Mouse (Mus musculus) urinary bladder, postnatal 36 days (tissue): ENCODE measurements around the gene Pitpnc1.

Source experiments
- DNase-seq, 2 experiments: peaks; one replicate each; pipeline ENCODE4 v3.0.0; 2022; ENCODE audit warnings: low spot score in 2 of 2, mixed read lengths in 1 of 2

Gene Pitpnc1

DNA sequence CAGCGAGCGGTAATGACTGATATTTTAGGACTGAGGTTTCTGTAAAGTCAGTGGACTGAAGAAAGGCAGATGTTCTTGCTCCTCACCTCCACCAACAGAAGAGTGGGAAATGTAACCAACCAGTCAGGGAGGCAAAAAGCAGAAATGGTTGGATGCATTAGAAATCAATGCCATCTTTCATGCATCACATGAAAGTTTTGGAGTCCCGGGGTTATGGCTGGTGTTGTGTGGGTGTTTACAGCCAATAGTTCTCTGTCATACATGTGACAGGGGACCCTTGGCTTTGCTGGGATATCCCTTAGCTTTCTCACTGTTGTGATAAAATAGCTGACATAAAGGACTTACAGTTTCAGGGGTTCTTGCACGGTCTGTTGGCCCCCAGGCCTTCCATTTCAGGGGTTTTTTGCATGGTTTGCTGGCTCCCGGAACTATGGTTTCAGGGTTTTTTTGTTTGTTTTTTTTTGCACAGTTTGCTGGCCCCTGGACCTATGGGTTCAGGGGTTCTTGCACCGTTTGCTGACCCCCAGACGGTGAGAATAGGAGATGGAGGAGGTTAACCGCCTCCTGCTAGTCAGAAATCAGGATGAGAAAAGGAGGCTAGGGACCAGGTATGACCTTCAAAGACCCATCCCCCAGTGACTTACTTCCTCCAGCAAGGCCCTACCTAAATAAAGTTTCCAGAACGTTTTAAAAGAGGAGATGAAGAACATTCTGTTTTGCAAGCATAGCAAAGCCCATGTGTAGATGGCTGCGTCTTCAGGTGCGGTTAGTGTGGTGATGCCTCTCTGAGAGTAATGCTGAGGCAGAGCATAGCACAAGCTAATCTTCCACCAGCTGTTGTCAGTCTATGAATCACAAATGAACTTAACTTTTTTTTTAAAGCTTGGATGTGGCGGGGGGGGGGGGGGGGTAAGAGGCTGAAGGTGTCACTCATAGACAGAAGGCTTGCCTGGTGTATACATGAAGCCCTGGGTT is 27.1 kb downstream of the Pitpnc1 start:
- DNase-seq: no peak

DNA sequence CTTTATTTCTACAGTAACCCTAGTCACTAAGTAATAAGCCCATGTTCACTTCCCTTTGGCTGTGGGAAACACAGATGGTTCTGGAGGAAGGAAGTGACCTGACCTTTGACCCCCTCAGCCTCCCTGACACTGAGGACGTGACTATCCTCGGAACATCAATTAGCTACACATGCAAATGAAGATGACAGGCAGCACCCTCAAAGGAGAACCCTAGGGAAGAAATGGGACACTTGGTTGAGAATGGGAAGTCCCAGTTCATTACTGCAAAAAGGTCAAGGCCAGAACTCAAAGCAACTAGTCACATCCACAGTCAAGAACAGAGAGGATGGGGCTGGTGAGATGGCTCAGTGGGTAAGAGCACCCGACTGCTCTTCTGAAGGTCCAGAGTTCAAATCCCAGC is 29.4 kb downstream of the Pitpnc1 start:
- DNase-seq: no peak

GRCm38 (mm10) chr11:107438140-107438539 is 32.4 kb downstream of the Pitpnc1 start:
- DNase-seq: no peak

DNA sequence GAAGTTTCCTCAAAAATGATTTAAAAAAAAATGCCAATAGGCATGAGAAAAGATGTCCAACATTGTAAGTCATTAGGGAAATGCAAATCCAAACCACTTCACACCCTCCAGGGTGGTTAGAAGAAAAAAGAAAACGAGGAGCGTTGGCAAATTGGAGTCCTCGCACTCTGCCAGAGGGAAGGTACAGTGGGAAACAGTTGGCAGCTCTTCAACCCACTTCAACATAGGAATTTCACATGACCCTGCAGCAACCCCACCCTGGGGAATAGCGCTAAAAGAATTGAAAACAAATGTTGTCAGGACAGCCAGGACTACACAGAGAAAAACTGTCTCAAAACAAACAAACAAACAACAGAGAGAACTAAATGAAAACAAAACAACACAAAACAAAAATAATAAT is 32.8 kb downstream of the Pitpnc1 start:
- no peak for DNase-seq

DNA sequence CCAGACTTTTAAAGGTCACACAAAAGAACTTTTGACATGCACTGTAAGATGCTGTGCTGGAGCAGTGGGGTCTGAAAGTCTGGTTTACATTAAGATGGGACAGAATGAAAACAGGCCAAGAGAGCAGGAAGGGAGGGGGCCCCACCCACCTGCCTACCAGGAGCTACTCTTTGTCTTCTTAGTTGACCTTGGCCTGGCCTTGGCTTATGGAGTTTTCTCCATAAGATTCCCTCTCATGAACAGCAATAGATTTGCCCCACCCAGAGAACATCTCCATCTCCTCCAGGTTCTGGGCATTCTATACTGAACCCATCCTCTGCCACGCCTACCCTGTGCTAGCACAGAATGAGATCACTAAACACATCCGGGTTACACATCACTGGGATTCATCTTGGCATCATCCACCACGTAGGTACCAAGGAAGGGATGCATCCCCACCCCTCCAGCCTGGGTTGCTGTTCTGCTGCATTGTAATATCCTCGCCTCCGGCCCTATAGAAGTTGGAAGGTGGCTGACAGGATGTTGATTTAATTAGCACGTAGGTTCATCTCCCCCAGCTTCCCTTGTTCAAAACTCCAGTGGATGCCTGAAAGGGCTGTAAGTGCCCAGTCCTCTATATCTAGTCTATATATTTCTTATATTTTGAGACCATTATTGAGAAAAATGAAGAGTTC is 34.6 kb downstream of the Pitpnc1 start:
- DNase-seq: no peak

GRCm38 (mm10) chr11:107431197-107431965 is 39.1 kb downstream of the Pitpnc1 start:
- no peak for DNase-seq

GRCm38 (mm10) chr11:107428011-107428410 is 42.5 kb downstream of the Pitpnc1 start:
- DNase-seq: peak; percentile 18 to 49

DNA sequence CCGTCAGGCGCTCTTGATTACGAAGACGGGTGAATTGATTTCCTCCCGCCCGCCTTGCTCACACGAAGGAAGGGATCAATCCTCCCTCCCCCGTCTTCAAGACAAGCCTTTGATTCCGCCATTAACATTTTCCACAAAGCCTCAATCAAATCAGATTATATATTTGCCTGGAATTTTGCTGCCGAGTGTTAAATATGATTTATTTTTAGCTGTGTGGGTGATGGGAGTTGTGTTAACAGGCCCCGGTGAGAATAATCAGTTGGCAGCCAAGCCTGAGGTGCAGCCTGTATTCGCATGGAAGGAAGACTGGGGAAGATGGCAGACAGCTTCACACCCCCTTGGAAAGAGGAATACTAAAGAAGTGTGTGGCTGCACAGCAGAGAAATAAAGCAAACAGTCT is 46.3 kb downstream of the Pitpnc1 start:
- DNase-seq: no peak

GRCm38 (mm10) chr11:107422356-107422754 is 48.1 kb downstream of the Pitpnc1 start:
- DNase-seq: no peak

DNA sequence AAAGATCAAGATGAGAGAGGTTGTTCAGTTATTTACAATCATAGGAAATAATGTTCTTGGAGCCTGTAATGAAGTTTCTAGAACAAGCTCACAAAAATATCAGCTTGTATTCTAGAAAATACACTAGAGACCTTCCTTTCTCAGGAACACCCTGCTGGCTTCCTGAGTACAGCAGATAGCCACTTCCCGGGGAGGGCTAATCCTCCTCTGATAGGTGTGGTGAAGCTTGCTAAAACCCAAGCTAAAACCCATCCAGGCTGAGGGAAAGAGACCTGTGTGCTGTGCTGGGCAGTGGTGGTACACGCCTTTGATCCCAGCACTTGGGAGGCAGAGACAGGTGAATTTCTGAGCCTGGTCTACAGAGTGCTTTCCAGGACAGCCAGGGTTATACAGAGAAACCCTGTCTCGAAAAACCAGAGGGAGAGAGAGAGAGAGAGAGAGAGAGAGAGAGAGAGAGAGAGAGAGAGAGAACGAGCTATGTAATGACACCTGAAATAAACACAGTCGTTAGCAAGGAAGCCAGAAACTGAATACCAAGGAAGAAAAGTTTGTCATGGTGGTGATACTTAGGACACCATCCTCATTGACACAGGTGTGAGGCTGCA is 48.6 kb downstream of the Pitpnc1 start:
- no peak for DNase-seq

- no peak for DNase-seq
Measured at GRCm38 (mm10) chr11:107419925-107420324, 50.6 kb downstream of the Pitpnc1 start.

GRCm38 (mm10) chr11:107417041-107417583 is 53.4 kb downstream of the Pitpnc1 start:
- peak; percentile 38 to 47 for DNase-seq

DNA sequence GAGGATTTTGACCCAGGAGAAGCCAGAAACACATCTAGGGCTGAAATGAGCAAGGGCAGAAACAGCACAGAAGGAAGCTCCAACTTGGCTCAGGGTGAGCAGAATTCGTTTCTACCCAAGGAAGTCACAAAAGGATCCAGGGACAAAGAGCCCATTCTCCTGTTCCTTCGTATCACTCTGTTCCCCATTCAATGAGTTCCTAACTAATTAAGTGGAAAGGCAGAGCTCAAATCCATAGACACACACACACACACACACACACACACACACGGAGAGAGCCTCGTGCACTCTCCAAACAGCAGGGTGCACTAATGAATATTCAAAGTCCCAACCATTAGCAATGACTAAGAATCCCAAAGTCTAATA is 54.0 kb downstream of the Pitpnc1 start:
- no peak for DNase-seq

- DNase-seq: no peak
Measured at GRCm38 (mm10) chr11:107415901-107416560, 54.5 kb downstream of the Pitpnc1 start.

- no peak for DNase-seq
Measured at GRCm38 (mm10) chr11:107414996-107415747, 55.3 kb downstream of the Pitpnc1 start.

GRCm38 (mm10) chr11:107413251-107413655 is 57.2 kb downstream of the Pitpnc1 start:
- DNase-seq: no peak

- DNase-seq: no peak
Measured at GRCm38 (mm10) chr11:107412128-107412527, 58.4 kb downstream of the Pitpnc1 start.

DNA sequence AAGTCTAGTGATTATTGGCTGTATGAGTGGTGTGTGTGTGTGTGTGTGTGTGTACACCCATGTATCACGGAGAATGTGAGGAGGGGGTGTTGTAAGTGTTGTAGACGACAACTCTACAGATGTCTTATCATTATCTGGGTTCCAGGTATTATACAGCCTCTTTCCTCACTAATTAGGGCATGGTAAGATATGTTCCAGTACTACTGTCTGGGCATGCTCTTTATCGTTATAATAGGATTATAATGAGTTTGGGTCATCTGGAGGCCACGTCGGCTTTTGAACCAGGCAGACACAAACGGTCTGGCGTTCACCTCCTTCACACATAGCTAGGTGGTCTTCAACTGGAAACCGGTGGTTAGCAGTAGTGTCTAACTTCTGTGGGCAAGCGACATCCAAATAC is 58.9 kb downstream of the Pitpnc1 start:
- DNase-seq: no peak

DNA sequence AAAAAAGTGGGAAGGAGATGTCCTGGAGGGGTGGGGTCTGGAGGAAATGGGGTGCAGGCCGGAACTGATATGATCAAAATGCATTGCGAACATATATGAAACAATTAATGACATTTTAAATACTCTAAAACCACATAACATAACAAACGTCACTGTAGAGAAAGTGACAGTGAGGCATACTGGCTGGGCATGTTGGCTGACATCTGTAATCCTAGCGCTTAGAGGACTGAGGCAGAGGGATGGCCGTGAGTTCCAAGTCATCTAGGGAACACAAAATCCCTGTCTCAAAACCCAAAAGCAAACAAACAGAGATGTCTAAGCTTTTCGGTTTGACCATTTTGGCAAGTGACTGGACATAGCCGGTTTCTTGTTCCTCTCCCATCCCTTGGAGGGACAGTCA is 59.7 kb downstream of the Pitpnc1 start:
- DNase-seq: no peak

- DNase-seq: no peak
Measured at GRCm38 (mm10) chr11:107410090-107410732, 60.3 kb downstream of the Pitpnc1 start.
